Mouse (Mus musculus): ENCODE measurements at regions not wholly inside any gene's neighbourhood (a gene's known extent, or its start where the extent isn't known, plus 50 kb on each side); places are given as distances from the start of the nearest gene placed in this dataset.

DNA sequence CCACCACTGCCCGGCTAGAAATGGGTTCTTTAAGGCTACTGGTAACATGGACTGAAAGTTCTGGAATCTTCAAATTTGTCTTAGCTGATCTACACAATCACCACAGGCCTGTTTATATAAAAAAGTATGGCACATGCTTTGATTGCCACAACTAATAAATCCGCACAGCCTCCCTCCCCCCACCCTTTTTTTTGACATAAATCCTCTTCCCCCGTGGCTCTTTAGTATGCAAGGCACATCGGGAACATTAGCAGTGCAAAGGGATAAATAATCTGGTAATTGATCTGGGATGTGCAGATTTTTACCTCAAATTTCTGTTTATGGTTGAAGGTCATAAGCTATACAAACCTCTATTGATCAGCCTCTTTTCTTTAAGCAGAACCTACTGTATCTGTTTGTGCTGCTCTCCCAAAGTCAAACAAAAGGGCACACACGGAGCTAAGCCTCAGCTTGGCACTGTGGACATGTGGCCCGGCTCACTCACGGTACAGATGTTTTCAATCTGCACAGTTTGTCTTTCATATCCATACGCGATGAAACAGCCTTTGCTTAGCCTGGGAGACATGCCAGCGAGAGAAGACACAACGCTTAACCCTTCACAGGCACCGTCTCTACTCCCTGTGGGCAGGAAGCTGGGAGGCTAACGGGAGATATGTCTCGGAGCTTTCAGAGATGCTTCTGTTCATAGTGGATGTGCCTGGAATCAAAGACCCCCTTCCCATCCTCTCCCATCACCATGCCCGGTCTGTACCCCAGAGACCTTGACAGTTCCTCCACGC, 235.3 kb upstream of the Maf start:
- TF ChIP-seq USF1 (IDR thresholded peaks at IDR 0.05; ENCODE audit: low read depth, low read length) (no peak), CTCF (IDR thresholded peaks at IDR 0.05 in 2 of 3, conservative IDR thresholded peaks at IDR 0.05 in 1 of 3; ENCODE audit: control insufficient read depth in 1 of 3, insufficient read depth in 1 of 3, low read depth in 2 of 3, low read length in 3 of 3, poor library complexity in 1 of 3, severe bottlenecking in 1 of 3) (no peak), EP300 (IDR thresholded peaks at IDR 0.05; ENCODE audit: low read depth in 1 of 2, low read length in 2 of 2) (no peak), ZNF384 (IDR thresholded peaks at IDR 0.05; ENCODE audit: low read depth, low read length) (no peak)

All from MEL (cell line).